Mouse (Mus musculus) limb, embryonic 12.5 days (tissue): ENCODE results near the gene Olfr622. TPM values are rescaled to one million over a fixed set of nuclear protein-coding genes. Genes with fewer than 3 reads are reported as not detected.

Experiments
- ATAC-seq: fragments of 200-750 bp; cut with Nextera tagmentation; 2 replicates; pipeline ENCODE4 v1.8.0; 2017; ENCODE audit warnings: low read depth, moderate TSS enrichment; ENCODE audit not compliant: insufficient number of reproducible peaks, insufficient read depth, low FRiP score, low TSS enrichment
- H3K27ac ChIP-seq: fragments of 300-500 bp; sonication (generic); 2 replicates; pipeline ENCODE4 v1.5.1; 2016; ENCODE audit warnings: mild to moderate bottlenecking, moderate library complexity
- H3K27me3 ChIP-seq: fragments of 300-500 bp; sonication (generic); 2 replicates; pipeline ENCODE4 v1.6.1; 2016; ENCODE audit warnings: mild to moderate bottlenecking, moderate library complexity
- H3K36me3 ChIP-seq: fragments of 300-500 bp; sonication (generic); 2 replicates; pipeline ENCODE4 v1.6.1; 2016; ENCODE audit warnings: mild to moderate bottlenecking, moderate library complexity
- H3K4me1 ChIP-seq: fragments of 300-500 bp; sonication (generic); replicated peaks from 2 replicates; pipeline ENCODE4 v1.6.1; 2016
- H3K4me2 ChIP-seq: fragments of 300-500 bp; sonication (generic); 2 replicates; pipeline ENCODE4 v1.6.1; 2016; ENCODE audit warnings: mild to moderate bottlenecking, moderate library complexity
- H3K4me3 ChIP-seq: fragments of 300-500 bp; sonication (generic); replicated peaks from 2 replicates; pipeline ENCODE4 v1.5.1; 2016; ENCODE audit warnings: mild to moderate bottlenecking
- H3K9ac ChIP-seq: fragments of 300-500 bp; sonication (generic); replicated peaks from 2 replicates; pipeline ENCODE4 v1.6.1; 2016; ENCODE audit warnings: mild to moderate bottlenecking, moderate library complexity
- H3K9me3 ChIP-seq: fragments of 300-500 bp; sonication (generic); 2 replicates; pipeline ENCODE4 v1.6.1; 2016; ENCODE audit warnings: mild to moderate bottlenecking, moderate library complexity
- WGBS: fragments of 180-500 bp; shearing (Covaris S2); methylation state at CpG from one replicate; pipeline ENCODE4 v1.1.7; 2016; 5-methylcytosine and 5-hydroxymethylcytosine counted together
- polyA plus RNA-seq: library from polyadenylated mRNA; unstranded; fragments of >200 nt; fragmentation: Nextera tagmentation; extraction: Ambion mirVana; gene quantifications from 2 replicates; pipeline ENCODE4 v1.2.1, GENCODE M21; 2016

Gene Olfr622
- polyA plus RNA-seq, result not detected in 2 replicates

GRCm38 (mm10) chr7:103642602-103643001, at the start of gene Olfr622:
Olfr622 (minus strand) TSS chr7:103642702.
- Histone ChIP-seq H3K27ac (no peak within 1 kb of the TSS), H3K9ac (no peak within 1 kb of the TSS), H3K4me3 (no peak within 1 kb of the TSS), H3K4me1 (no peaks in the 10 kb centered on the region), H3K9me3 (no peaks in the 10 kb centered on the region), H3K36me3 (no peaks in the 10 kb centered on the region), H3K27me3 (no peaks in the 10 kb centered on the region), H3K4me2 (no peak within 1 kb of the TSS)
- 89% methylated on average over 1 of the region's 1 CpGs for WGBS
- ATAC-seq, result no peak

DNA sequence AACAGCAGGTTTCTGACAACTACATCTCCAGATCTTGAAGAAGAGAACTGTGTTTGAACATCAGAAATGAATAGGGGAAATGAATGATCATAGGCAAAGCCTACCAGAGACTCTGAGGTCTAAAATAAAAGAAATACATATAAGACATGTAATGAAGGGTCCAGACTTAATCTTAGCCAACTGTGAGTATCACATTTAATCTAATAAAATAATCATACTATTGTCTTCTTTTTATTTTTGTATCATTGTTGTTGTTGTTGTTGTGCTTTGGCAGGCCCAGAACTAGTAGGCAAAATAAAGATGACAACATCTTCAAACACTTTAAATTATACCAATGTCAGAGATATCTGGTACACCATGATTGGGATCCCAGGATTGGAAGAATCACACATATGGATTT, 39.9 kb upstream of the Olfr622 start, which contains the start of gene Olfr625-ps1:
TSS of gene Olfr625-ps1 (plus strand) at position 301 of the 400 bp plus-strand sequence.
- Histone ChIP-seq H3K36me3 (no peaks in the 10 kb centered on the region), H3K9me3 (0 out of 2 replicates have a peak, but pooled peaks cover 4% of the 10 kb centered on the region), H3K4me1 (no peaks in the 10 kb centered on the region), H3K4me2 (no peak within 1 kb of the TSS), H3K27ac (no peak within 1 kb of the TSS), H3K9ac (no peak within 1 kb of the TSS), H3K4me3 (no peak within 1 kb of the TSS), H3K27me3 (no peaks in the 10 kb centered on the region)
- no peak for ATAC-seq

DNA sequence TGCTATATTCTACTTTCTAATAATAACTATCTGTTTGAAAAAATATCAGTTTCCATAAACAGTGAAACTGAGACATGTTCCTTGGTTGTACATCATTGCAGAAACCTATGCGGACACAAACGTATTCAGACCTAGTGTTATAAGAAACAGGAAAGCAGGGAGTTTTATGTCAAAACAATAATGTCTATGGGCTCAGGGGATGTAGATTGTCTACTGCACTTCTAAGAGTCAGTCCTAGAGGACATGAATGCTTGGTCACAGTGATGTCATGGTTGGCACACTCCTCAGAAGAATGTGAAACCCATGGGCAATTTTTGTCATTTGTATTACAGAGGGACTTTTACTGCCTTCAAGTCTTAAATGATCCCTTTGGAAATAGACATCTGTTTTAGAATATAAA, 28.6 kb upstream of the Olfr622 start, which contains the start of gene Olfr624:
TSS of gene Olfr624 (minus strand) at position 101 of the 400 bp plus-strand sequence.
- Histone ChIP-seq H3K27ac (no peak within 1 kb of the TSS), H3K4me3 (no peak within 1 kb of the TSS), H3K4me2 (no peak within 1 kb of the TSS), H3K36me3 (no peaks in the 10 kb centered on the region), H3K9ac (no peak within 1 kb of the TSS), H3K4me1 (no peaks in the 10 kb centered on the region), H3K27me3 (no peaks in the 10 kb centered on the region), H3K9me3 (no peaks in the 10 kb centered on the region)
- ATAC-seq, result no peak
- 99% methylated on average over 2 of the region's 2 CpGs for WGBS

DNA sequence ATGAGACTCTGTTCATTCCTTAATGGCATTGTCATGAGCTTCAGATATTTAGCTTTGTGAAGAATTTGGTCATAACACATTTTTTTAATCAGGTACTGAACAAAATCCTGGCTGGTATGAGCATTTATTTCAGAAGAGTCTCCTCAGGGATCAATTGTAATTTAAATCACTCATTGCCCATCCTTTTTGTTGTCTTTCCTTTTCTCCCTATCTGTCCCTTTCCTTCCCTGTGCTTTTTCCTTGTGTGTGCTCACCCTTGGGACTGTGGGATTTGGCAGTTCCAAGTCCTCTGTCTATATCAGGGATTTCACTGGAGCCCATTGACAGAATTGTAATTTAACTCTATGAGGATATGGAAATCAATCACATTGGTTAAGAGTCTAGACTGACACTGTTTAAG, 21.1 kb upstream of the Olfr622 start, which contains the start of gene Olfr623:
TSS of gene Olfr623 (minus strand) at position 101 of the 400 bp plus-strand sequence.
- no peak within 1 kb of the TSS for H3K4me3 ChIP-seq
- H3K27me3 ChIP-seq, result no peaks in the 10 kb centered on the region
- no peak within 1 kb of the TSS for H3K27ac ChIP-seq
- H3K4me2 ChIP-seq, result no peak within 1 kb of the TSS
- no peak for ATAC-seq
- no peak within 1 kb of the TSS for H3K9ac ChIP-seq
- H3K9me3 ChIP-seq, result no peaks in the 10 kb centered on the region; the same call in 1 of the 2 replicates
- H3K36me3 ChIP-seq, result no peaks in the 10 kb centered on the region
- H3K4me1 ChIP-seq, result no peaks in the 10 kb centered on the region

DNA sequence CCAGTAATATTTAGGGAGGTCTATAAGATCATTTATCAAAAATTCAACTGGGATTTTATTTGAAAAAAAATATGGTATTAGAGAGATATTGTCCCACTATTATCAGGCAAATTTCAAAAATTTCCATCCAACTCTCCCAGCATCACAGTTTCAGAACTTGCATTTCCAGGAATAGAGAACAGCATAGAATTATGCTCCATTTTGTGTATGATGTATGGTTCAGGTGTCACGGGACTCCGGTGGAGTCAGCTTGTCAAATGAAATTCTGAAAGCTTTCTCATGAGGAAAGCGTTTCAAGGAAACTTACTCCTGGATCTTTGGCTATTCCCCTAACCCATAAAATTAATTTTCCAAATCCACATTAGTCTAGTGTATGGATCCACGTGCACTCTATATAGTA, 1.6 kb upstream of the Olfr622 start:
- Histone ChIP-seq H3K9me3 (no peaks in the 10 kb centered on the region), H3K4me2 (no peak overlapping the region), H3K4me1 (no peaks in the 10 kb centered on the region), H3K27me3 (no peaks in the 10 kb centered on the region), H3K4me3 (no peak overlapping the region), H3K27ac (no peak overlapping the region), H3K9ac (no peak overlapping the region), H3K36me3 (no peaks in the 10 kb centered on the region)
- ATAC-seq, result no peak
- 81% methylated on average over 4 of the region's 4 CpGs for WGBS

DNA sequence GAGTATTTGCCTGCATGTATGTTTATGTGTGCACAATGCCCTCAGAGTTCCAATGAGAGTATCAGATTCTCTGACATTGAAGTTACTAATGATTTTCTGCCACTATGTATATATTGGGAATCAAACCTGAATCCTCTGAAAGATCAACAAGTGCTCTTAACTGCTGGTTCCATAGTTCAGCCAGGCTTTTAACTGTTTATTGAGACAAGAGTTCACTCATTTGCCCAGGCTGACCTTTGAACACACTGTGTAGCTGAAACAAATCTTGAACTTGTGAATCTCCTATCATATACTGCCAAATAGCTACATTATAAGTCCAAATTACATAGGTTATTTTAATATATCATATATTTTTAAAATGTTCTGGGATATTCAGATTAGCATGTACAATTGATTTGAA, 5.7 kb downstream of the Olfr622 start:
- ATAC-seq, result no peak
- Histone ChIP-seq H3K27ac (no peak overlapping the region), H3K4me1 (no peaks in the 10 kb centered on the region), H3K9ac (no peak overlapping the region), H3K9me3 (no peaks in the 10 kb centered on the region), H3K4me3 (no peak overlapping the region), H3K4me2 (no peak overlapping the region), H3K36me3 (no peaks in the 10 kb centered on the region), H3K27me3 (no peaks in the 10 kb centered on the region)

DNA sequence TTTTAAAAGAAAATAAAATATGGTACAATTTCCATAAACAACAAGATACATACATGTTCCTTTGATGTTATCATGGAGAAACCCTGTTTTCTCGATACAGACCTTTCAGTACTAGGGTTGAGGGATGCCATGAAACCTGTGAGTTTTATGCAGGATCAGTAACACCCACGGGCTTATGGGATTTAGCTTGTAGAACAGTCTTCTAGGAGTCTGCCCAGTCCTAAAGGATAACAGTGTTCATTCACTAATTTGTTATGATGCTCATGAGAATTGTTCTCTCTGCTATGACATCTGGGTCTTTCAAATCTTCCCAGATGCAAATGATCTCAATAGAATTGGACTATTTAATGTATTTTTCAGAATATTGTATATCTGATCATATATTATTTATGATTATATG, 30.1 kb downstream of the Olfr622 start, which contains the start of gene Olfr620:
TSS of gene Olfr620 (minus strand) at position 101 of the 400 bp plus-strand sequence.
- no peak for ATAC-seq
- Histone ChIP-seq H3K4me3 (no peak within 1 kb of the TSS), H3K4me2 (no peak within 1 kb of the TSS), H3K9me3 (no peaks in the 10 kb centered on the region), H3K4me1 (no peaks in the 10 kb centered on the region), H3K36me3 (no peaks in the 10 kb centered on the region), H3K27ac (no peak within 1 kb of the TSS), H3K9ac (no peak within 1 kb of the TSS), H3K27me3 (no peaks in the 10 kb centered on the region)
- whole genome bisulfite sequencing, result 74% methylated on average over 2 of the region's 2 CpGs

DNA sequence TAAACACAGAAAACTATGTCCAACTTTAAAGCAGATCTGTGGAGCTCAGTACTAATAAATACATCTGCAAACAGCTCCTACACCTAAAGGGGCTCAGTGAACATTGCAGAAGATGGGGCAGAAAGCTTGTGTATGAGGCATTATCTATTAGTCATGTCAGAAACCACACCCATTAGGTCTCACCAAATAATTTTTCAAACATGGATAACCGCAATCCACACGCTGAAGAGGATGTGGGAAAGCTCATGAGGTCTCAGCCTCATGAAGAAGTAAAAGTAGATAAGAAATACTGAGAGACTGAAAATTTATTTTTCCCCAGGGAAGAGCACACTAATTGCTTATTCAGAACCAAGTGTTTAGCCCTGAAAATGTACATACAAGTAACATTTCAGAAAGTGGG, 35.1 kb downstream of the Olfr622 start:
- no peaks in the 10 kb centered on the region for H3K4me1 ChIP-seq
- WGBS, result 86% methylated on average over 2 of the region's 2 CpGs
- no peak overlapping the region for H3K27ac ChIP-seq
- no peak overlapping the region for H3K4me3 ChIP-seq
- H3K27me3 ChIP-seq, result no peaks in the 10 kb centered on the region
- no peak overlapping the region for H3K9ac ChIP-seq
- H3K4me2 ChIP-seq, result no peak overlapping the region
- H3K9me3 ChIP-seq, result no peaks in the 10 kb centered on the region
- ATAC-seq, result no peak
- no peaks in the 10 kb centered on the region for H3K36me3 ChIP-seq

DNA sequence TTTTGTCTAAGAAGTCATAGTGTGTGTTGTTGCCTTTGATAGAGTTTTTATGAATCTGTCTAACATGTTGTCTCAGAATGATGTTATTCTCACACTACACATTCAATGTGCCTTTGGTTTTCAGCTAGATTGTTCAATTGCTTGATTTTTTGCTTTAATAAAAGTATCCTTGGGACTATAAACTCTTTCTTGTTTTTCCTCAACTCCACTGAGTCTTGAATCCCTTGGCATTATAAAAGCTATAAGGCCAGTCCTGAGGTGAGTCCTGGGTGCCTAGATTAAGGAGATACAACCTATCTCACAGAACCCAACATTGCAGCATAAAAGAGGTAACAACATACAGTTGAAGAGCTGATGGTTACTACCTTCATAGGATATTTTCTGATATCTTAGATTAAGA, 42.2 kb downstream of the Olfr622 start, which contains the start of gene Olfr619:
TSS of gene Olfr619 (plus strand) at position 301 of the 400 bp plus-strand sequence.
- H3K4me1 ChIP-seq, result no peaks in the 10 kb centered on the region
- no peaks in the 10 kb centered on the region for H3K27me3 ChIP-seq
- H3K27ac ChIP-seq, result no peak within 1 kb of the TSS
- no peak within 1 kb of the TSS for H3K9ac ChIP-seq
- no peak within 1 kb of the TSS for H3K4me2 ChIP-seq
- ATAC-seq, result no peak
- no peaks in the 10 kb centered on the region for H3K9me3 ChIP-seq
- no peak within 1 kb of the TSS for H3K4me3 ChIP-seq
- H3K36me3 ChIP-seq, result no peaks in the 10 kb centered on the region

- Histone ChIP-seq H3K27me3 (no peaks in the 10 kb centered on the region), H3K4me2 (no peak within 1 kb of the TSS), H3K27ac (no peak within 1 kb of the TSS), H3K36me3 (no peaks in the 10 kb centered on the region), H3K9ac (no peak within 1 kb of the TSS), H3K9me3 (no peaks in the 10 kb centered on the region), H3K4me1 (no peaks in the 10 kb centered on the region), H3K4me3 (no peak within 1 kb of the TSS)
- 66% methylated on average over 2 of the region's 2 CpGs for WGBS
- ATAC-seq, result no peak
Observed at GRCm38 (mm10) chr7:103589803-103590202, 52.7 kb downstream of the Olfr622 start, which contains the start of gene Olfr618. Olfr618 (plus strand) TSS chr7:103590103.
